Mouse (Mus musculus) liver, embryonic 14.5 days (tissue): ENCODE data around the gene Nelfcd.

ENCODE experiments used
- CTCF ChIP-seq: IDR thresholded peaks from 2 replicates; pipeline ENCODE4 v1.5.1; 2016; ENCODE audit warnings: antibody characterized with exemption, low read depth, control low read depth
- EP300 ChIP-seq: IDR thresholded peaks from 2 replicates; pipeline ENCODE4 v1.6.1; 2016; ENCODE audit warnings: antibody characterized with exemption, low read depth

- TF ChIP-seq CTCF, result no peak
- TF ChIP-seq EP300, result no peak
Observed at GRCm38 (mm10) chr2:174391936-174392335, 23.7 kb upstream of the Nelfcd start.
